Mouse (Mus musculus) stomach, embryonic 15.5 days (tissue): ENCODE measurements at regions not wholly inside any gene's neighbourhood (a gene's known extent, or its start where the extent isn't known, plus 50 kb on each side); places are given as distances from the start of the nearest gene placed in this dataset.

Experiments used
- ATAC-seq: fragments of 200-750 bp; cut with Nextera tagmentation; 2 replicates; pipeline ENCODE4 v1.8.0; 2017; ENCODE audit warnings: low read depth, moderate number of reproducible peaks, moderate TSS enrichment; ENCODE audit not compliant: insufficient read depth, low FRiP score
- H3K27ac ChIP-seq: fragments of 300-500 bp; sonication (generic); 2 replicates; pipeline ENCODE4 v1.5.1; 2015; ENCODE audit warnings: mild to moderate bottlenecking, inconsistent platforms
- H3K27me3 ChIP-seq: fragments of 300-500 bp; sonication (generic); replicated peaks from 2 replicates; pipeline ENCODE4 v1.6.1; 2015; ENCODE audit warnings: inconsistent platforms
- H3K36me3 ChIP-seq: fragments of 300-500 bp; sonication (generic); 2 replicates; pipeline ENCODE4 v1.6.1; 2015; ENCODE audit warnings: inconsistent platforms
- H3K4me1 ChIP-seq: fragments of 300-500 bp; sonication (generic); 2 replicates; pipeline ENCODE4 v1.6.1; 2015; ENCODE audit warnings: inconsistent platforms
- H3K4me2 ChIP-seq: fragments of 300-500 bp; sonication (generic); 2 replicates; pipeline ENCODE4 v1.6.1; 2015; ENCODE audit warnings: mild to moderate bottlenecking, inconsistent platforms
- H3K4me3 ChIP-seq: fragments of 300-500 bp; sonication (generic); replicated peaks from 2 replicates; pipeline ENCODE4 v1.5.1; 2015; ENCODE audit warnings: inconsistent platforms
- H3K9ac ChIP-seq: fragments of 300-500 bp; sonication (generic); 2 replicates; pipeline ENCODE4 v1.6.1; 2015; ENCODE audit warnings: inconsistent platforms
- H3K9me3 ChIP-seq: fragments of 300-500 bp; sonication (generic); 2 replicates; pipeline ENCODE4 v1.6.1; 2016; ENCODE audit warnings: inconsistent platforms
- WGBS: fragments of 180-500 bp; shearing (Covaris S2); methylation state at CpG from one replicate; pipeline ENCODE4 v1.1.7; 2015; 5-methylcytosine and 5-hydroxymethylcytosine counted together

GRCm38 (mm10) chr8:103148013-103148412 is 362.6 kb upstream of the Cdh11 start:
- Histone ChIP-seq H3K4me3 (no peak overlapping the region), H3K36me3 (no peaks in the 10 kb centered on the region), H3K27me3 (no peaks in the 10 kb centered on the region), H3K4me2 (no peak overlapping the region), H3K27ac (no peak overlapping the region), H3K9ac (no peak overlapping the region), H3K4me1 (no peaks in the 10 kb centered on the region), H3K9me3 (no peaks in the 10 kb centered on the region)
- no peak for ATAC-seq
- 53% methylated on average over 4 of the region's 4 CpGs for WGBS

- no peaks in the 10 kb centered on the region for H3K9me3 ChIP-seq
- H3K9ac ChIP-seq = no peak overlapping the region
- no peak for ATAC-seq
- H3K36me3 ChIP-seq = no peaks in the 10 kb centered on the region
- 79% methylated on average over 10 of the region's 10 CpGs for WGBS
- H3K27me3 ChIP-seq = no peaks in the 10 kb centered on the region
- H3K4me3 ChIP-seq = no peak overlapping the region
- H3K27ac ChIP-seq = no peak overlapping the region
- H3K4me2 ChIP-seq = no peak overlapping the region
- no peaks in the 10 kb centered on the region for H3K4me1 ChIP-seq
Observed at GRCm38 (mm10) chr8:103148447-103148846, 363.0 kb upstream of the Cdh11 start.

DNA sequence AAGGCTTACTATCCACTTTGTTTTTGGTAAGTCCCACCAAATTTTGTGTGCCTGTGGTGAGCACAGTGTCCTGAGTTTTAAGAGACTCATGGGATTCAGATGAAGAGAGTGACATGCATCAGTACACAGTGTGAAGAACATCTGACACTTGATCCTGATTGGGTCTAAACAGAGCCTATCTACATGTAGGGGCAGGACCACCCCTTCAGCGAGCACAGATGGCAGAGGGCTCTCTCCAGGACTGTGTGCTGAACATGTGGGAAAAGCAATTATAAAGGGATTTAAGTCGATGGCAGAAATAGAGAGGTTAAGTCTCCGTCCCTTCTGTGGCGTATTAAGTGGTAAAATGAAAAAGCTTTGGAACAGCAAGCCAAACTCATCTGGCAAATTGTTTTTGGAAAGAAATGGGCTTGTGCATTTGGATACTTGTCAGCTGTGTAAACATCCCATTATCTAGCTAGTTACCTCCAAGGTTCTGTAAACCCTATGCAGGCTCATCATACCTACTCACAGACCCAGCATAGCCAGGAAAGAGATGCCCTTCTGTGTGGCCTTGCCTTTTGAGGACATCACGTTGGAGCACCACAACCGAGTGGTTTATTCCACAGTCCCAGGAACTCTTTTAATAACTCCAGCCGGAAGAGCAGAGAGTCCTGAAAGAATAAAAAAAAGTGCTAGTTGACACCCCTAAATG is 381.3 kb upstream of the Cdh11 start:
- ATAC-seq = no peak
- Histone ChIP-seq H3K9me3 (no peaks in the 10 kb centered on the region), H3K9ac (no peak overlapping the region), H3K4me2 (no peak overlapping the region), H3K4me1 (no peaks in the 10 kb centered on the region), H3K4me3 (no peak overlapping the region), H3K27me3 (no peaks in the 10 kb centered on the region), H3K27ac (no peak overlapping the region), H3K36me3 (no peaks in the 10 kb centered on the region)
- 68% methylated on average over 7 of the region's 7 CpGs for WGBS

- no peak overlapping the region for H3K27ac ChIP-seq
- ATAC-seq = no peak
- H3K4me1 ChIP-seq = no peaks in the 10 kb centered on the region
- H3K36me3 ChIP-seq = no peaks in the 10 kb centered on the region
- no peaks in the 10 kb centered on the region for H3K9me3 ChIP-seq
- no peak overlapping the region for H3K9ac ChIP-seq
- 82% methylated on average over 3 of the region's 3 CpGs for WGBS
- H3K27me3 ChIP-seq = no peaks in the 10 kb centered on the region
- no peak overlapping the region for H3K4me2 ChIP-seq
- no peak overlapping the region for H3K4me3 ChIP-seq
Observed at GRCm38 (mm10) chr8:103173313-103173712, 387.9 kb upstream of the Cdh11 start.

GRCm38 (mm10) chr8:103173803-103174429 is 388.5 kb upstream of the Cdh11 start:
- no peak overlapping the region for H3K9ac ChIP-seq

DNA sequence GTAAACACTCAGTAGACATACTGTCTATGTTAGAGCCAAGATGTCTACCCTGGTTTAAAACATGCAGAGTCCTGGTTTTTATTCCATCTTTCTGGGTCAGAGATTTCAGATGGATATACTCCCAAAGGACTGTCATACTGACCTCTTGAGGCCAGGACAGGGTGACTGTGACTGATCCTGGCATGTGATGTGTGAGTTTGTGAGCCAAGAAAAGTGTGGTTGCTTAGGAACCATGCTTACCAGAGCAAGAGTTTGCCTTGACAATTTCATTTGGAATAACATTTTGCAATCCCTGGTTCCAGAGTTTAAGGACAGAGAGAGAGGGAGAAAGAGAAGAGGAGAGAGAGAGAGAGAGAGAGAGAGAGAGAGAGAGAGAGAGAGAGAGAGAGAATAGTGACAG is 395.2 kb upstream of the Cdh11 start:
- H3K9me3 ChIP-seq = no peaks in the 10 kb centered on the region
- no peak overlapping the region for H3K9ac ChIP-seq
- H3K27ac ChIP-seq = no peak overlapping the region
- no peaks in the 10 kb centered on the region for H3K4me1 ChIP-seq
- no peak overlapping the region for H3K4me2 ChIP-seq
- H3K4me3 ChIP-seq = no peak overlapping the region
- no peaks in the 10 kb centered on the region for H3K27me3 ChIP-seq
- ATAC-seq = no peak
- H3K36me3 ChIP-seq = no peaks in the 10 kb centered on the region

More at GRCm38 (mm10) chr8:103173803-103174429, 388.5 kb upstream of the Cdh11 start:
- H3K27ac ChIP-seq = no peak overlapping the region
- no peak overlapping the region for H3K4me3 ChIP-seq
- no peaks in the 10 kb centered on the region for H3K9me3 ChIP-seq
- no peak overlapping the region for H3K4me2 ChIP-seq
- ATAC-seq = peak; percentile 53; the same call in 1 of the 2 replicates
- no peaks in the 10 kb centered on the region for H3K27me3 ChIP-seq
- WGBS = 71% methylated on average over 5 of the region's 5 CpGs
- H3K4me1 ChIP-seq = no peaks in the 10 kb centered on the region
- no peaks in the 10 kb centered on the region for H3K36me3 ChIP-seq

- WGBS = 67% methylated on average over 8 of the region's 8 CpGs
Observed at GRCm38 (mm10) chr8:103188720-103189498, 403.5 kb upstream of the Cdh11 start.

GRCm38 (mm10) chr8:103198251-103198650 is 412.8 kb upstream of the Cdh11 start:
- no peak overlapping the region for H3K9ac ChIP-seq
- no peaks in the 10 kb centered on the region for H3K9me3 ChIP-seq
- H3K4me3 ChIP-seq = no peak overlapping the region
- 71% methylated on average over 3 of the region's 3 CpGs for WGBS
- H3K27ac ChIP-seq = no peak overlapping the region
- H3K36me3 ChIP-seq = no peaks in the 10 kb centered on the region
- no peaks in the 10 kb centered on the region for H3K4me1 ChIP-seq
- no peak for ATAC-seq
- H3K4me2 ChIP-seq = no peak overlapping the region
- no peaks in the 10 kb centered on the region for H3K27me3 ChIP-seq

More at GRCm38 (mm10) chr8:103188720-103189498, 403.5 kb upstream of the Cdh11 start:
- no peaks in the 10 kb centered on the region for H3K36me3 ChIP-seq
- no peaks in the 10 kb centered on the region for H3K9me3 ChIP-seq
- no peak overlapping the region for H3K4me3 ChIP-seq
- no peak overlapping the region for H3K9ac ChIP-seq
- no peaks in the 10 kb centered on the region for H3K4me1 ChIP-seq
- no peaks in the 10 kb centered on the region for H3K27me3 ChIP-seq
- H3K27ac ChIP-seq = no peak overlapping the region
- H3K4me2 ChIP-seq = no peak overlapping the region
- ATAC-seq = no peak

- Histone ChIP-seq H3K4me1 (peaks cover 4% of the 10 kb centered on the region; the same call in 1 of the 2 replicates), H3K9me3 (no peaks in the 10 kb centered on the region), H3K36me3 (no peaks in the 10 kb centered on the region), H3K27me3 (no peaks in the 10 kb centered on the region), H3K27ac (no peak overlapping the region), H3K4me2 (no peak overlapping the region), H3K9ac (no peak overlapping the region), H3K4me3 (no peak overlapping the region)
- peak; percentile 35; the same call in 1 of the 2 replicates for ATAC-seq
- 45% methylated on average over 11 of the region's 11 CpGs for WGBS
Observed at GRCm38 (mm10) chr8:103199696-103200615, 414.5 kb upstream of the Cdh11 start.

DNA sequence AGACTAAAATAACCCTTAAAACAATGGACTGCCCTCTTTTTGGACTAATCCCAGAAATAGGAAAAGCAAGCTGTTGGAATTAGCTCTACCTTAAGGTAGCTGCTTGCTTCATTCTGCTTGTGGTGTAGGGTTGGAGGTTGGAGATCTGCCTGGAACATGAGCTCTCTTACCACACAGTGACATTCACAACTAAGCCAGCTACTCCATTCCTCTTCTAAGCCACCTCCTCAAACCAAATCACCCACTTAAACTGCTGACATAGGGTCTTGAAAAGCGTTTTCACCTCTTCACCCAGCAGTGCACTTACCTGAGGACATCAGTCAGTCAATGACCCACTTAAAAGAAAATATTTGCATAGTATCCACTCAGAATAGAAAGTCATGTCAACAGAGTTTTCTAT is 418.3 kb upstream of the Cdh11 start:
- Histone ChIP-seq H3K27ac (no peak overlapping the region), H3K9me3 (no peaks in the 10 kb centered on the region), H3K4me3 (no peak overlapping the region), H3K4me2 (no peak overlapping the region), H3K36me3 (no peaks in the 10 kb centered on the region), H3K27me3 (no peaks in the 10 kb centered on the region), H3K9ac (no peak overlapping the region), H3K4me1 (peaks cover 4% of the 10 kb centered on the region; the same call in 1 of the 2 replicates)
- no peak for ATAC-seq
- WGBS = 16% methylated on average over 1 of the region's 1 CpGs

DNA sequence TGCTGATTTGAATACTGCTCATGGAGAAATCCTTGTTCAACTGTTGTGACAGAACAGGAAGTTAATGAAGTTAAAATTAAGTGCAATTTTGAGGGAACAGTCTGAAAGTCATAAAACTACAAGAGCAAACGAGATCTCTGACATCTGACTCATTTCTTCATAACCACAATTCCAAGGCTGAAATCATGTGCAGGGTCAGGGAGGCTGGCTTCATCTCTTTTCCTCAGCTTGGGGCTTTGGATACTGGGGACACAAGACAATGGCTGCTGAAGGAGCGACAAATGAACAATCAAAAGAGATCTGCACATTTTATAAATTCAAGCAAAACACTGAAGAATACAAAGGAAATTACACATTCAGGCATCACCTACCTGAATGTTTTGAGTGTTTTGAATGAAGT is 429.2 kb upstream of the Cdh11 start:
- Histone ChIP-seq H3K4me1 (no peaks in the 10 kb centered on the region), H3K4me3 (no peak overlapping the region), H3K9ac (no peak overlapping the region), H3K9me3 (no peaks in the 10 kb centered on the region), H3K4me2 (no peak overlapping the region), H3K27ac (no peak overlapping the region), H3K27me3 (no peaks in the 10 kb centered on the region), H3K36me3 (no peaks in the 10 kb centered on the region)
- 75% methylated on average over 2 of the region's 2 CpGs for whole genome bisulfite sequencing
- no peak for ATAC-seq
